Mouse (Mus musculus) retina, embryonic 14.5 days (tissue): ENCODE results near the gene Lamp1.

Source experiments
- DNase-seq: peaks from one replicate; pipeline ENCODE4 v3.0.0-alpha.2; 2015; ENCODE audit warnings: low spot score

Gene Lamp1

GRCm38 (mm10) chr8:13163563-13163962 lies 4.6 kb downstream of the Lamp1 start:
- no peak for DNase-seq

GRCm38 (mm10) chr8:13164361-13164760 lies 5.4 kb downstream of the Lamp1 start:
- DNase-seq: no peak

GRCm38 (mm10) chr8:13170510-13170909 lies 11.5 kb downstream of the Lamp1 start:
- DNase-seq: no peak

- no peak for DNase-seq
These were observed 15.3 kb downstream of the Lamp1 start for GRCm38 (mm10) chr8:13174305-13174704.

GRCm38 (mm10) chr8:13174811-13175210 lies 15.8 kb downstream of the Lamp1 start:
- no peak for DNase-seq

- no peak for DNase-seq
These were observed 16.7 kb downstream of the Lamp1 start for GRCm38 (mm10) chr8:13175650-13176049.

- DNase-seq: no peak
These were observed 18.4 kb downstream of the Lamp1 start for GRCm38 (mm10) chr8:13177173-13177852.

GRCm38 (mm10) chr8:13178137-13178536 lies 19.2 kb downstream of the Lamp1 start:
- no peak for DNase-seq

- no peak for DNase-seq
These were observed 20.5 kb downstream of the Lamp1 start for GRCm38 (mm10) chr8:13179482-13179881.

- no peak for DNase-seq
These were observed 21.0 kb downstream of the Lamp1 start for GRCm38 (mm10) chr8:13179948-13180347.

- DNase-seq: no peak
These were observed 21.4 kb downstream of the Lamp1 start for GRCm38 (mm10) chr8:13180408-13180807.

GRCm38 (mm10) chr8:13180911-13181690 lies 22.1 kb downstream of the Lamp1 start:
- no peak for DNase-seq

- DNase-seq: no peak
These were observed 22.7 kb downstream of the Lamp1 start for GRCm38 (mm10) chr8:13181691-13181976.

GRCm38 (mm10) chr8:13186819-13187218 lies 27.9 kb downstream of the Lamp1 start:
- no peak for DNase-seq

GRCm38 (mm10) chr8:13187229-13187628 lies 28.3 kb downstream of the Lamp1 start:
- no peak for DNase-seq

- no peak for DNase-seq
These were observed 28.7 kb downstream of the Lamp1 start for GRCm38 (mm10) chr8:13187638-13188037.

- DNase-seq: no peak
These were observed 29.1 kb downstream of the Lamp1 start for GRCm38 (mm10) chr8:13188052-13188555.

GRCm38 (mm10) chr8:13188857-13189256 lies 29.9 kb downstream of the Lamp1 start:
- DNase-seq: no peak

GRCm38 (mm10) chr8:13190235-13190634 lies 31.3 kb downstream of the Lamp1 start:
- DNase-seq: no peak

- DNase-seq: no peak
These were observed 35.9 kb downstream of the Lamp1 start for GRCm38 (mm10) chr8:13194818-13195217.

GRCm38 (mm10) chr8:13197493-13197892 lies 38.5 kb downstream of the Lamp1 start:
- peak; percentile 43 for DNase-seq

GRCm38 (mm10) chr8:13199385-13200061 lies 40.6 kb downstream of the Lamp1 start:
- DNase-seq: no peak
